Mouse (Mus musculus) gastrocnemius, adult 2 months (tissue): Measurements from ENCODE around the gene Umad1. TPM values are rescaled to one million over a fixed set of nuclear protein-coding genes. Genes with fewer than 3 reads are reported as not detected.
"Not testable (repeated sequence)": the region's sequence is repeated elsewhere in the genome, so short reads cannot be mapped to it uniquely, and the experiment has no call there.

ENCODE experiments used
- DNase-seq: peaks from one replicate; pipeline ENCODE4 v3.0.0; 2022
- H3K27ac ChIP-seq: fragments of 200-600 bp; 2 replicates; pipeline ENCODE4 v1.8.1; 2022; ENCODE audit warnings: mild to moderate bottlenecking
- H3K4me3 ChIP-seq: fragments of 200-600 bp; 2 replicates; pipeline ENCODE4 v1.8.1; 2022; ENCODE audit warnings: mild to moderate bottlenecking, moderate library complexity
- CTCF ChIP-seq: fragments of 200-600 bp; IDR thresholded peaks from 2 replicates; pipeline ENCODE4 v1.8.1; 2022; ENCODE audit warnings: antibody characterized with exemption, mild to moderate bottlenecking, moderate library complexity
- intact Hi-C: fragments of 180-260 bp; cut with DNase I; formaldehyde crosslinking; loops from one replicate; pipeline ENCODE4 v1.15.1; 2025
- total RNA-seq, 2 experiments: library from RNA; stranded (reverse); gene quantifications; 2 replicates each; pipeline ENCODE4 v1.2.3; 2021

The Umad1 gene
- total RNA-seq, 2 experiments from 2014 or later = 11.2 to 14.8 TPM

DNA sequence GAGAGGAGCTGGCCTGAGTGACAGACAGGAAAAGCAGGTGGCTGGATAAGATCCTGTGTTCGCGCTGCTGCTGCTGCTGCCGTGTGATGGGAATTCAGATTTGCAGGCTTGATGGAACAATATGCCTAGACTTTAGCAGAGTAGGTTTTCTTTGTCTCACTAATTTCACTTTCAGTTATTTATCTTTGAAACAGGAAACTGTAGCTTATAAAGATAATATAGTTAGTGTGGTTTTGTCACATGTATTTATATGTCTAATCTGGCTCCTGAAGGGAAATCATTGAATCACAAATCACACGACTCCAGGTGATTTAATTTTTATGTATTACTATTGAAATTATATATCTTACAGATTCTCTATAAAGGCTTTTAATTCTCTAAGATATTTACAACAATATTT is 24.2 kb downstream of the Umad1 start:
- intact Hi-C loops = no loop called here
- no peak for TF ChIP-seq CTCF
- no peak overlapping the region for H3K27ac ChIP-seq
- no peak for DNase-seq
- no peak overlapping the region for H3K4me3 ChIP-seq

DNA sequence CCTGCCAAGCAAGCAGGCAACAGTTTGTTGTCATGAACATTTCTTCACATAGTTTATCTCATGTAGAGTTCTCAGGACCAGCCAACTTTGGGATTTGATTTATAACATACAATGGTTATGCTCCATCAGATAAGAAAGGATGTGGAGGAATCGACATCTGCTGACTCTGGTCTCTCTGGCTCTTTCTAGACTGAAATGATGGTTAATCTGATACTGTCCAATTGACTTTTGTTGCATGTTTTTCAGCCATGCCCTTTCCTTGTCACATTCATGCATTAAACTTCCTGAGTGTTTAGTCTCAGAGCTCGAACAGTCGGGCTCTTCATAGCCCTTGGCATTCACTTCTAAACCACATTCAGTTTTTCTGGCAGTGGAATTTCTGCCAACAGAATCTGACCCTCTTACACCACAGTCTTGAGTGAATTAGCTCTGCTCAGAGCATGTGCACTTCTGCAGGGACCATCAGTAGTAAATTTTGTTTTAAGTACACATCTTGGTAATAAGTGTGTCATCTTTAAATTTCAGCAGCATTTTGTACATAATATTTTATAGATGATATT is 26.4 kb downstream of the Umad1 start:
- no peak overlapping the region for H3K4me3 ChIP-seq
- DNase-seq = no peak
- no peak overlapping the region for H3K27ac ChIP-seq
- TF ChIP-seq CTCF = no peak
- intact Hi-C loops = no loop called here

DNA sequence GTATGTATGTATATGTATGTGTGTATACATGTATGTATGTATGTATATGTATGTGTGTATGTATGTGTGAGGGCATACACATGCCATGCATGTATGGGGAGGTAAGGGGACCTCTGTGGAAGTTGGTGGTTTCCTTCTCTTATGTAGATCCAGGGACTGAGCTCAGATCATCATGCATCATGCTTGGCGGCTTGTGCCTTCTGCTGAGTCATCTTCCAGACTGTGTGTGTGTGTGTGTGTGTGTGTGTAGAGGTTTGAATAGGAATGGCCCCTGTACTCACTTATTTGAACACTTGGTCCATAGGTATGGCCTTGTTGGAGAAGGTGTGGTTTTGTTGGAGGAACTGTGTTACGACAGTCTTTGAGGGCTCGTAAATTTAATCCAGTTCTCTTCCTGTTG is 27.1 kb downstream of the Umad1 start:
- Histone ChIP-seq H3K4me3 (no peak overlapping the region), H3K27ac (no peak overlapping the region)
- DNase-seq = no peak
- TF ChIP-seq CTCF = no peak
- intact Hi-C loops = no loop called here

DNA sequence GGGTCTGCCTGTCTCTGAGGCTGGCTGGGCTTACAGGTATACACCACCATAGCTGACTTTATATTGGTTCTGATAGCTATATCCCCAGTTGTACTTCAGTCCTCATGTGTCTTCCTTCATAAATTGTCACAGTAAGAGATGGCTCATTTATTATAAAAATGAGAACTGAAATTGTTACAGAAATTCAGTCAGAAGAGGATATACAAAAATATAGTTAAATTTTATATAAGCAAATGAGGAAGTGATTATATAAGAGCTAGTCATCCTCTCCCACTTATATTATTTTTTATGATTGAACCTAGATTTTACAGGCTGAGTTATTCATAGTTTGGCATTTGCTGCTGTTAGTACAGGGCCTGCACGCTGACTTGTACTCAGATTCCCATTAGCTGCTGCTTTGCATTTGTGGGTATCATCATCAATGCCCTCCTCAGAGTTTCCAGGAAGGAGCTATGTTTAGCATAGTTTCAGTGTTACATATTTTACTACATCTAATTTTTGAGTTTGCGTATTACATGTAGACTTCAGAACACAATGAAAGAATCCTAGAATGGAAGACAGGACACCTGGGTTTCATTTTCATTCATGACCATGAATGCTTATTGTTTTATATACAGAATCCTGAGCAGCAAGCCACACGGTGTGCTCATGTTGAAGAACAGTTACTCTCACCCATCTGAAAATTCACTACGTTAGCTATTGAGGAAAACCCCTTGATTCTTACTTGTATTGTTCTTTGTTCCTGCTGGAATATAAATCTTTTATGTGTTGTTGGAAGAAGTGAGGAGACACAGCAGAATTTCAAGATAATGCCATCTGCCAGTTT is 29.9 kb downstream of the Umad1 start:
- Histone ChIP-seq H3K27ac (no peak overlapping the region), H3K4me3 (no peak overlapping the region)
- no peak for TF ChIP-seq CTCF
- intact Hi-C loops = no loop called here
- DNase-seq = no peak

DNA sequence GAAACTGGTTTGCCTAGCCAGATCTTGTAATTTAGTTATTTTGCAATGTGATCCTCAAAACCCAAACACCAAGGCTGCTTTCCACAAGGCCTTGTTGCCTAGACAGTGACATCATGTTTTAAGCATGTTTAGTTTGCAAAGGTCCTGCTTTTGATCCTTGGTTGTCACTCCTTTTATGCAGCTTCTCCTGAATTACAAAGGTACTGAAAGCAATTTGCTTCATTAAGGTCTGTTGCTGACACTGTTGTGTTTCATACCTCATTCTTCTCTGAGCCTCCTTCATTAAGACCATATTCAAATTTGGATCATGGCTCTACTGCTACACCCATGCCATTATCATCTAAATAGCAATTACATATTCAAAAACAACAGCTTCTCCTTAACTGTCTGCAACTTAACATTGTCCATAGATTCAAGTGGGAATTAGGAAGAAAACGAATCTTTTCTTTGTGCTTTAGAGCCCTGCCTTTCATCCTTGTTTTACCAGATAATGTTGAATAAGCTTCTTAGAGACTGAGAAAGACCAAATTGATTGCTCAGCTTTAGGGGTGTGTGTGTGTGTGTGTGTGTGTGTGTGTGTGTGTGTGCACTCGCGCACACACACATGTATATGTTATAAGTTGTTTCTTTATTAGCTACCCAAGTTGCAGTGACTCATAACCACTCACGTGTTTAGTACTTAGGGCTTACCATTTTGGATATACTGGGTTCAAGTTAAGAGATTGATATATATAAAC is 35.1 kb downstream of the Umad1 start:
- Histone ChIP-seq H3K4me3 (no peak overlapping the region), H3K27ac (no peak overlapping the region)
- intact Hi-C loops = no loop called here
- no peak for TF ChIP-seq CTCF
- no peak for DNase-seq

DNA sequence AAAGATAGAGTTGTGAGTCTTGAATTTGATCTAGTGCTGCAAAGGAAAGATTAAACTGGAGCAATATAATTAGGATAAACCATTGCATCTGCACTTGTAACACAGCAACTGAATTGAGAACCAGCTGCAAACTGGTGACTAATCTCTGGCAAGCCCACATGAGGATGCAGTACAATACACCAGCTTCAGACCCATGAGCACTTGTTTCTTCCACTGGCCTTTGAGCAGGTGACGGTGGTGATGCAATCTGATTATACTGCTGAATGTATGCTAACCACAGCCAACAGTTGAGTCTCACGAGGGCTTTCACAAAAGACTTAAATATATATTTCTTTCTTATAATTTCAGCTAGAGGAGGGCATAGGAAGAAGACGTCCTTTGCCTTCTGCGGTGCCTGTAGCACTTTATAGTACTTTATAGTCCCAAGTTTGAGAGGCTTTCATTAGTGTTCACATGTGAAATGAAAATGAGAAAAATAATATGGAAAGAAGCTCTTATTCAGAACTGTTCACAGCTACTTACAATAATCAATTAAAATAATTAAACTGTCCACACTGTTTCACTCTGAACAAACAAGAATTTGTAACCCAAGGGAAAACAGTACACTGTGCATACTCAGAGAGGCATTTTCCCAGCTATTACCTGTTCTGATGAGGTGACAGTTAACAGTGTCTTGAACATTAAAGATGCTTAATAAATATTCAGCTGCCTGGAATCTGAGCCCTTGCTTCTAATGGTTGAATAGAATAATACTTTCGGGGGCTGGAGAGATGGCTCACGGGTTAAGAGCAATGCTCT is 40.2 kb downstream of the Umad1 start:
- intact Hi-C loops = no loop called here

DNA sequence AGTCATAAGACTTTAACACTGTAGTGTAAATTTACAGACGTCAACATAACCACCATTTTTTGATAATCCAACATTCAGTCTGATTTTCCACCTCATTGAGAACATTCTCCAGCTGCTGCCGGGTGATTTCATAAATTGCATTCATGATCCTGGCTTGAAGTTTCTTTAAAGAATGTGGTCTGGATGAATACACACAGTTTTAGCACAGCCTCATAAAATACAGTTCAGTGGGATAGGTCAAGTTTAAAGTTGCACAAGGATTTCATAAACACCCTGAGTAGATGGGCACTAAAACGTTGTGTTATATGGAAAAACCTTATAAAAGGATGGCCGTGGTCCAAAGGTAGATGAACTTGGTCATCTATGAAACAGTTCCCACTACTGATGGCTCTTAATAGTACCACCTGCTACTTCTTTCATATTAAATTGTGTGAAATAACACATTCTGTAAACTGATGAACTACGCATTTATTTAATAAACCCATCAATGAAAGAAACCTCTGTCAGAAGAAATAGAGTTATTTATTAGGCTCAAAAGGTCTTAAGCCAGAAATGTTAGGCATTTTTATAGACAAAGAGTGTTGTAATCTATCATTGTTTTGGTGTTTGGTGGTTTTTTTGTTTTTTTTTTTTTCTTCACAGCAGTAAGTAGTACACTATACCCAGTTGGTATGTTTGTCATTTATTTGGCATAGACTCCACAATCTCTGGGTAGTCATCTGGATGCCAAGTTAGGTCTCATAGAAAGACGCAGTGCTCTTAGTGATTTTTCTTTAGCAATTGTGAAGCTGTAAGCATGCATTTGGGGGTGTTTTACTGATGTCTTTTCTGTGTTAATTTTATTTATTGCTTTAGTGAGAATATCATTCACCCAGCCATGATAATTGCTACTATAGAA is 49.0 kb downstream of the Umad1 start:
- no peak overlapping the region for H3K27ac ChIP-seq
- no peak overlapping the region for H3K4me3 ChIP-seq
- TF ChIP-seq CTCF = no peak
- intact Hi-C loops = no loop called here
- DNase-seq = no peak

More for the DNA sequence above, 40.2 kb downstream of the Umad1 start:
- no peak for TF ChIP-seq CTCF
- Histone ChIP-seq H3K4me3 (no peak overlapping the region), H3K27ac (no peak overlapping the region)
- DNase-seq = no peak

DNA sequence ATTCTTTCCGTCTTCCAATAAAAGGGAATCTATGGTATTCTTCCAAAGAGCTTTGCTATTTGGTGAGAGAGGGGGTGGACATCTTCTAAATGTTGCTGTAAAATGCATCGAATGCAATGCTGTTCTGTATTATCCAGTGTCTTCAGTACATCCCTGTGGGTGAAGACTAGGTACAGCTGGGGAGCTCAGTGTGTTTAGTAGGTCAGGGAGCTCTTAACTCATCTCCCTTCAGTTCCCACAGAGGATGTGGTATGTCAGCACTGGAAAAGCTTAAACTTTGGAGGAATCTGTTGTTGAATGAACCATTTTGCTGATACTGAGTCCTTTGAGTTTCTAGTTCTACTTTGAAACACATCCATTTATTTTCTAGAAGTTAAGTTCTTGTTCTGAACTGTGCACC is 53.5 kb downstream of the Umad1 start:
- no peak overlapping the region for H3K4me3 ChIP-seq
- TF ChIP-seq CTCF = no peak
- intact Hi-C loops = no loop called here
- H3K27ac ChIP-seq = no peak overlapping the region
- no peak for DNase-seq

DNA sequence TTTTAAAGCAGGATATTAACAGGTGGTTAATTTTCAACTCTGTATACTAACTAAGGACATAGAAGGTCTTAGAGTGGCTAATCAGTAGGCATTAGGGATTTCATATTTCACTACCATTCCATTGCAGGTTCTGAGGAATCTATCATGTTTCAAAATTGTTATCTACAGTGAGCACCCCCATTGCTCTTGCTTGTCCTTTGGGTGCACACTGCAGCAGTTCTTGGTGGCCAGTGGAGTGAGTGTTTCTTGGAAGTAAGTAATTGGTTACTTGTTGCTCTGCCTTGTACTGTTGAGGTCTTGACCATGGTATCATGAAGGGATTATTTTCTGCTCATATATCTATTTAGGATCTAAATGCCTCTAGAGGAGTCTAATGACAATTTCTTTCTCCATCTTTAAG is 57.1 kb downstream of the Umad1 start:
- no peak for TF ChIP-seq CTCF
- H3K4me3 ChIP-seq = no peak overlapping the region
- intact Hi-C loops = no loop called here
- no peak for DNase-seq
- no peak overlapping the region for H3K27ac ChIP-seq

DNA sequence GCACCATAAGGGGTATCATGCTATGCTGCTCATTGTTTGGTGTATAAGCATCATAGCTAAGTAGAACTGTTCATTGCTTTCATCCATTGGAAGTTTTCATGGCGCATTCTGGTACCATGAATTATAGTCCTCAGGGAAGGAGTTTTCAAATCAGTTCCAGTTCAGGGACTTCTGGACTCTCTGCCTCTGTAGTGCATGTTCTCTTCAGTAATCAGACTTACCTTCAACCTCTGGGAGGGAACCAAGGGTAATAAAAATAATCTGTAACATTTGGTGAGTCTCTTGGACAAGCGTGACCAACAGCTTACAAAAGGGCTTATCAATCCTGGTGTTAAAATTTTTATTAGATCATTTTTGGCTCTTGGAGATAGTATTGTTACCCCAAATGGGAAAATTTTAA is 60.5 kb downstream of the Umad1 start:
- H3K4me3 ChIP-seq = no peak overlapping the region
- intact Hi-C loops = no loop called here
- no peak for TF ChIP-seq CTCF
- no peak for DNase-seq
- H3K27ac ChIP-seq = no peak overlapping the region

DNA sequence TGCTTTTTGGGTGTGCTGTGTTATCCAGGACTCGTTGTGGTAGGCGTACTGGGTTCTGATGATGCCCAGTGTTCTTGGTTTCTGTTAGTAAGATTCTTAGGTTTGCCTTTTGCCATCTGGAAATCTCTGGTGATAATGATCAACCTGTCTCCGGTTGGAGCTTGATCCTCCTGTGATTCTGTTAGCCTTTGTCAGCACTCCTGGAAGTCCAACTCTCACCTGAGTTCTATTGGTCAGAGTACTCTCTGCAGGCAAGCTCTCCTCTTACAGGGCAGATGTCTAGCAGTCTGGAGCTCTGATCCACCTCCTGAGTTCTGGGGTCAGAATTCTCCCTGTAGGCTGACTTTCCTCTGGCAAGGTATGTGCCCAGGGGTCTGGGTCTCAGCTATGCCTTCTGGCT is 72.4 kb downstream of the Umad1 start:
- intact Hi-C loops, DNase-seq, H3K27ac ChIP-seq, H3K4me3 ChIP-seq: not testable (repeated sequence)

DNA sequence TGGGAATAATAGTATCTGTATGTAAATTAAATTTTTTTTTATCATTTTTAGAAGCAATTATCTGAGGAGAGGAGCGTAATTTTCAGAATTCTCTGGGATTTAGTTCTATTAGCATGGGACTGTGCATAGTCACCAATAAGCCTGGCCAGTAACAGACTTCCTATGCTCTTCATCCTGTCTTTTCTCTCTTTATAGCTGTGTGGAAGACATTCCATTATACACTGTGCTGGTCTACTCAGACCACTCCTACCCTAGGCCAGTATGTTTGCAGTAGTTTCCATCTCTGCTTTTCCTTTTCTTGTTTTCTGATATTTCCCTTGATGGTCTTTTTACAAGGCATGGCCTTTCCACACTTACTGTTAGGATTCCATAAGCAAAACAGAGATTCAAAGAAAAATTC is 74.3 kb downstream of the Umad1 start:
- H3K4me3 ChIP-seq = no peak overlapping the region
- no peak for TF ChIP-seq CTCF
- intact Hi-C loops = no loop called here
- no peak for DNase-seq
- H3K27ac ChIP-seq = no peak overlapping the region
